20 mouse cellular contexts compared by ENCODE assay signal in the genomic region with DNA sequence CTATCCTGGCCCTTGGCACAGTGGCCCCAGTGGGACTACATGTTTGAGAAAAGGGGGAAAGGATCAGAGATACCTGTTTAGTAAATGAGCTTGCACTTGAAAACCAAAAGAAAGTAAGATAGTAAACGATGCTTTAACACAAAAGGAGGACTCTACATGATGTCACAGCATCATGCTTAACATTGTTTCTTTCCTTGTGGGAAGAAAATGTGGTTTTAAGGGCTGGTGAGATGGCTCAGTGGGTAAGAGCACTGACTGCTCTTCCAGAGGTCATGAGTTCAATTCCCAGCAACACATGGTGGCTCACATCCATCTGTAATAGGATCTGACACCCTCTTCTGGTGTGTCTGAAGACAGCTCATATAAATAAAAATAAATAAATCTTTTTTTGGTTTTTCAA. TPM values are rescaled to one million over a fixed set of nuclear protein-coding genes. Genes with fewer than 3 reads are reported as not detected.
"Had no signal": no experiment of that assay in that cellular context is flagged by ENCODE, and none has a peak within 500 bp of the region (broad histone marks: within the 10 kb centered on the region; RNA-seq: fewer than 3 reads in every experiment).

No protein-coding gene starts in this region.

- H3K4me1 ChIP-seq: neural tube, embryonic 13.5 days; neural tube, embryonic 15.5 days; stomach, embryonic 15.5 days had no signal

- H3K4me2 ChIP-seq: neural tube, embryonic 13.5 days; neural tube, embryonic 15.5 days; stomach, embryonic 15.5 days had no signal

- H3K9ac ChIP-seq: neural tube, embryonic 13.5 days; neural tube, embryonic 15.5 days; stomach, embryonic 15.5 days had no signal

- H3K9me3 ChIP-seq: neural tube, embryonic 13.5 days; neural tube, embryonic 15.5 days; stomach, embryonic 15.5 days had no signal

- H3K27ac ChIP-seq: neural tube, embryonic 13.5 days; neural tube, embryonic 15.5 days; stomach, embryonic 15.5 days; stomach, postnatal 0 days had no signal

- H3K27me3 ChIP-seq: neural tube, embryonic 13.5 days; neural tube, embryonic 15.5 days; stomach, embryonic 15.5 days had no signal

- DNase-seq: retina, postnatal 1 day; right cerebral cortex, adult 18-20 months; right cerebral cortex, postnatal 14 days; right cerebral cortex, postnatal 25 days; right cerebral cortex, postnatal 4 days; spleen, adult 18-20 months; thymus, adult 18-20 months; thymus, adult 2 months; thymus, postnatal 14 days; thymus, postnatal 25 days; thymus, postnatal 36 days; thymus, postnatal 4 days had no signal

- H3K4me3 ChIP-seq: neural tube, embryonic 13.5 days; neural tube, embryonic 15.5 days; stomach, embryonic 15.5 days had no signal

RNA-seq across cellular contexts. Expression of a gene that starts 17.6 kb away (rescaled TPM):
- polyA plus RNA-seq: small intestine, adult 2 months; spleen, adult 2 months; stomach, embryonic 16.5 days; stomach, postnatal 0 days; thymus, postnatal 0 days had no signal
